Mouse (Mus musculus) liver, postnatal 0 days (tissue): ENCODE measurements at regions not wholly inside any gene's neighbourhood (a gene's known extent, or its start where the extent isn't known, plus 50 kb on each side); places are given as distances from the start of the nearest gene placed in this dataset.

ENCODE experiments used
- ATAC-seq: fragments of 200-750 bp; cut with Nextera tagmentation; 2 replicates; pipeline ENCODE4 v1.8.0; 2017; ENCODE audit warnings: mild to moderate bottlenecking, moderate library complexity
- DNase-seq: peaks from one replicate; pipeline ENCODE4 v3.0.0-alpha.2; 2016
- H3K27ac ChIP-seq: fragments of 300-500 bp; sonication (generic); 2 replicates; pipeline ENCODE4 v1.5.1; 2014; ENCODE audit warnings: antibody characterized with exemption, moderate library complexity, mild to moderate bottlenecking, low read depth
- H3K27me3 ChIP-seq: fragments of 300-500 bp; sonication (generic); 2 replicates; pipeline ENCODE4 v1.6.1; 2014; ENCODE audit warnings: low read length, control low read depth, mixed read lengths; ENCODE audit not compliant: insufficient read depth
- H3K36me3 ChIP-seq: fragments of 300-500 bp; sonication (generic); replicated peaks from 2 replicates; pipeline ENCODE4 v1.6.1; 2014; ENCODE audit warnings: mild to moderate bottlenecking, control low read depth, low read length, moderate library complexity, mixed read lengths; ENCODE audit not compliant: insufficient read depth
- H3K4me1 ChIP-seq: fragments of 300-500 bp; sonication (generic); 2 replicates; pipeline ENCODE4 v1.6.1; 2014; ENCODE audit warnings: antibody characterized with exemption, mild to moderate bottlenecking, control low read depth; ENCODE audit not compliant: insufficient read depth
- H3K4me2 ChIP-seq: fragments of 300-500 bp; sonication (generic); 2 replicates; pipeline ENCODE4 v1.6.1; 2014; ENCODE audit warnings: low read depth, mild to moderate bottlenecking, low read length, moderate library complexity, mixed read lengths
- H3K4me3 ChIP-seq: fragments of 300-500 bp; sonication (generic); 2 replicates; pipeline ENCODE4 v1.5.1; 2014; ENCODE audit warnings: low read depth, low read length
- H3K9ac ChIP-seq: fragments of 300-500 bp; sonication (generic); replicated peaks from 2 replicates; pipeline ENCODE4 v1.6.1; 2014; ENCODE audit warnings: mild to moderate bottlenecking, moderate library complexity
- H3K9me3 ChIP-seq: fragments of 300-500 bp; sonication (generic); 2 replicates; pipeline ENCODE4 v1.6.1; 2016; ENCODE audit warnings: mild to moderate bottlenecking, control low read depth, low read length, mixed read lengths
- CTCF ChIP-seq: sonication (generic); IDR thresholded peaks from 2 replicates; pipeline ENCODE4 v1.5.1; 2016; ENCODE audit warnings: antibody characterized with exemption, low read depth
- EP300 ChIP-seq: IDR thresholded peaks from 2 replicates; pipeline ENCODE4 v1.6.1; 2016; ENCODE audit warnings: antibody characterized with exemption, low read depth, mild to moderate bottlenecking
- WGBS: fragments of 180-500 bp; shearing (Covaris S2); extraction: QIAGEN DNeasy Blood & Tissue Kit; methylation state at CpG from one replicate; pipeline ENCODE4 v1.1.7; 2014; ENCODE audit not compliant: insufficient replicate concordance; 5-methylcytosine and 5-hydroxymethylcytosine counted together

DNA sequence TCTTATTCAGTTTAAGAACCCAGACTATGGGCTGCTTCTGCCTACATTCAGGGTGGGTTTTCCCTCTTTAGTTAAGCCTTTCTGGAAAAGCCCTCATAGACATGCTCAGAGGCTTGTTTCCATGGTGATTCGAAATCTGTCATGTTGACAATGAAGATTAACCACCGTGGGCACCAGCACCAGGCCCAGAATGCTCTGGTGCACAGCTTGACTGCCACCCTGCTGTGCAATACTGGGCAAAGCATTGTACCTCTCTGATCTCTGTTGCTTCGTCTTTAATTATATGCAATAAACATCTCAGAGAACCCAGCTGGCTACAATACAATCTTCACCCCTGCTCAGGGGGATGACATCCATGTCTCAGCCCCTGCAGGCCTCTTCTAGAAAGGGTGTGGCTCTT lies 96.4 kb downstream of the Chst1 start:
- 48% methylated on average over 3 of the region's 3 CpGs for WGBS
- H3K4me3 ChIP-seq, result no peak overlapping the region
- no peak for ATAC-seq

GRCm38 (mm10) chr2:92697721-92698120 lies 98.2 kb downstream of the Chst1 start:
- WGBS, result 74% methylated on average over 5 of the region's 5 CpGs

More for the DNA sequence above, 96.4 kb downstream of the Chst1 start:
- Histone ChIP-seq H3K4me2 (no peak overlapping the region), H3K36me3 (no peaks in the 10 kb centered on the region), H3K4me1 (no peaks in the 10 kb centered on the region), H3K9ac (no peak overlapping the region), H3K27me3 (no peaks in the 10 kb centered on the region), H3K9me3 (no peaks in the 10 kb centered on the region), H3K27ac (no peak overlapping the region)
- DNase-seq, result no peak
- TF ChIP-seq CTCF, result no peak
- no peak for TF ChIP-seq EP300

GRCm38 (mm10) chr2:92699360-92699759 lies 99.9 kb downstream of the Chst1 start:
- WGBS, result 70% methylated on average over 6 of the region's 6 CpGs
- TF ChIP-seq EP300 (no peak), CTCF (no peak)
- H3K27ac ChIP-seq, result no peak overlapping the region

More at GRCm38 (mm10) chr2:92697721-92698120, 98.2 kb downstream of the Chst1 start:
- ATAC-seq, result no peak
- Histone ChIP-seq H3K4me3 (no peak overlapping the region), H3K36me3 (no peaks in the 10 kb centered on the region), H3K9me3 (no peaks in the 10 kb centered on the region), H3K9ac (no peak overlapping the region), H3K4me1 (no peaks in the 10 kb centered on the region), H3K4me2 (no peak overlapping the region), H3K27me3 (no peaks in the 10 kb centered on the region), H3K27ac (no peak overlapping the region)
- no peak for DNase-seq
- TF ChIP-seq CTCF, result no peak
- TF ChIP-seq EP300, result no peak

GRCm38 (mm10) chr2:92704035-92704434 lies 104.5 kb downstream of the Chst1 start:
- H3K9ac ChIP-seq, result no peak overlapping the region
- no peaks in the 10 kb centered on the region for H3K4me1 ChIP-seq
- DNase-seq, result no peak
- no peak overlapping the region for H3K4me3 ChIP-seq
- ATAC-seq, result no peak
- 50% methylated on average over 3 of the region's 3 CpGs for WGBS
- no peaks in the 10 kb centered on the region for H3K9me3 ChIP-seq
- no peak overlapping the region for H3K4me2 ChIP-seq
- H3K27me3 ChIP-seq, result no peaks in the 10 kb centered on the region
- no peaks in the 10 kb centered on the region for H3K36me3 ChIP-seq
- H3K27ac ChIP-seq, result no peak overlapping the region
- TF ChIP-seq CTCF, result no peak
- no peak for TF ChIP-seq EP300

More at GRCm38 (mm10) chr2:92699360-92699759, 99.9 kb downstream of the Chst1 start:
- DNase-seq, result no peak
- no peak overlapping the region for H3K4me3 ChIP-seq
- no peaks in the 10 kb centered on the region for H3K27me3 ChIP-seq
- no peaks in the 10 kb centered on the region for H3K36me3 ChIP-seq
- H3K4me1 ChIP-seq, result no peaks in the 10 kb centered on the region
- no peak for ATAC-seq
- no peak overlapping the region for H3K9ac ChIP-seq
- no peak overlapping the region for H3K4me2 ChIP-seq
- H3K9me3 ChIP-seq, result no peaks in the 10 kb centered on the region

DNA sequence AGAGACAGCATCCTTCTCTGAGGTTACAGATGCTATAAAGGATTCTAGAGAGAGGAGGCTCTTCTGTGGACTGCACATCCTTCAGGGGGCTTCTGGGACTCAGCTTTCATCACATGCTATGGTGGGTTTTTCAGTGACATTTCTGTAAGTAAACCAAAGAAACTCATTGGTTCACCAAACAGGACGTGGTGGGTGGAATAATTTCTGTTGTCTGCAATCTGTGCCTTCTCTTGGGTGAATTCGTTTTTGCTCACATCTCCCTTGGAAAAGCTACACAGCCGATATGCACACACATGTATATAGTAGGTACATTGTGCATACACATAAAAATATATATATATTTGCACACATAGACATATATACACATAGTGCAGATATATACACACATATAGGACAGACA lies 110.2 kb downstream of the Chst1 start:
- no peak for TF ChIP-seq CTCF
- TF ChIP-seq EP300, result no peak
- no peak for DNase-seq
- no peak overlapping the region for H3K9ac ChIP-seq
- no peaks in the 10 kb centered on the region for H3K36me3 ChIP-seq
- H3K4me3 ChIP-seq, result no peak overlapping the region
- H3K4me1 ChIP-seq, result no peaks in the 10 kb centered on the region
- ATAC-seq, result no peak
- no peaks in the 10 kb centered on the region for H3K9me3 ChIP-seq
- no peak overlapping the region for H3K27ac ChIP-seq
- WGBS, result 52% methylated on average over 3 of the region's 3 CpGs
- H3K27me3 ChIP-seq, result no peaks in the 10 kb centered on the region
- H3K4me2 ChIP-seq, result no peak overlapping the region

DNA sequence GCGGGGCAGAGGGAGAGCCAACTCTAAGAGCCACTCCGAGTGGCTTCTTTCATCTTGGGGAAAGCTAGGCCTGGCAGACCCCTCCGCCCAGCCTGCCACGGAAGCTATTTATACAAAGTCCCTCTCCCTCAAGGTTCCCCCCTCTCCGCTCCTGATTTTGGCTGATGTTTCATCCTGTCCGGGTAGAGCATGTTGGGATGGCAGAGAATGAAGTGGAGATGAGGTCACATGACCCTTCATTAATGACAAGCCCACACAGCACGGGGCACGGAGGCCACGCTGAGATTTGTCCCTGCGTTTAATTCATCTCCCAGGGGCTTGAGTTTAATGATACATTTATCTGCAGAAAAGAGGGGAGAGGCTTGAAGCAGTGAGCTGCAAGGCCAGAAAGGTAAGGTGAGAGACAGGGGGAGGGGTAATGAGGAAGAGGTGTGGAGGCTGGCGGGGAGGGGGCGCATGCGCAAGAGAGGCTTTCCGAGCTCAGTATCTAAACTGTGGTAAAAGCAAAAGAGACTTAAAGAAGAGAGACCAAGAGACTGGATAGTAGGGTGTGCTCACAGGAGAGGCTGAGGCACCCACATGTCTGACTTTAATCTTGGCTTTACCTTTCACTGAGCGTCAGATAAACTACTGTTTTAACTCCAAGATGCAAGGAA lies 111.7 kb downstream of the Chst1 start:
- H3K27me3 ChIP-seq, result no peaks in the 10 kb centered on the region
- TF ChIP-seq EP300, result no peak
- no peak for TF ChIP-seq CTCF
- ATAC-seq, result no peak

More for the DNA sequence above, 111.7 kb downstream of the Chst1 start:
- H3K36me3 ChIP-seq, result no peaks in the 10 kb centered on the region
- no peaks in the 10 kb centered on the region for H3K9me3 ChIP-seq
- no peaks in the 10 kb centered on the region for H3K4me1 ChIP-seq
- H3K9ac ChIP-seq, result no peak overlapping the region
- 35% methylated on average over 15 of the region's 15 CpGs for WGBS
- DNase-seq, result no peak
- H3K4me3 ChIP-seq, result no peak overlapping the region
- H3K27ac ChIP-seq, result no peak overlapping the region
- H3K4me2 ChIP-seq, result no peak overlapping the region
